20 mouse cellular contexts compared by ENCODE assay signal in genomic region chr11:118523496-118524145, GRCm38 (mm10). TPM values are rescaled to one million over a fixed set of nuclear protein-coding genes. Genes with fewer than 3 reads are reported as not detected.
DNase-seq lines count a peak whose midpoint lies in the region; ATAC-seq and TF ChIP-seq lines count a peak whose summit lies in the region.
"Had no signal": no experiment of that assay in that cellular context is flagged by ENCODE, and none has a peak within 500 bp of the region (broad histone marks: within the 10 kb centered on the region; RNA-seq: fewer than 3 reads in every experiment).

No protein-coding gene starts in this region.

- no peak for ATAC-seq in hindbrain, postnatal 0 days
- no peak for ATAC-seq in liver, postnatal 0 days

- TF ChIP-seq EP300 in liver, postnatal 0 days (IDR thresholded peaks at IDR 0.05; ENCODE audit: low read depth), result no peak

- no peak overlapping the region for H3K4me3 ChIP-seq in hindbrain, embryonic 10.5 days
- no peak overlapping the region for H3K4me3 ChIP-seq in hindbrain, postnatal 0 days (ENCODE audit: low read length)
- H3K4me3 ChIP-seq in liver, postnatal 0 days (ENCODE audit: low read depth, low read length), result no peak overlapping the region
- H3K4me3 ChIP-seq: forebrain, embryonic 12.5 days; heart, adult 2 months; limb, embryonic 13.5 days; liver, embryonic 13.5 days; lung, embryonic 15.5 days; midbrain, embryonic 12.5 days; myocyte had no signal

- H3K27ac ChIP-seq in hindbrain, embryonic 10.5 days, result 0 out of 2 replicates have a peak overlapping the region, but pooled peaks have one; percentile 13
- H3K27ac ChIP-seq in hindbrain, postnatal 0 days, result no peak overlapping the region
- no peak overlapping the region for H3K27ac ChIP-seq in liver, postnatal 0 days (ENCODE audit: low read depth)
- H3K27ac ChIP-seq: forebrain, embryonic 12.5 days; heart, adult 2 months; kidney, postnatal 0 days; limb, embryonic 13.5 days; liver, embryonic 13.5 days; lung, embryonic 15.5 days had no signal

- no peaks in the 10 kb centered on the region for H3K36me3 ChIP-seq in hindbrain, embryonic 10.5 days
- H3K36me3 ChIP-seq in hindbrain, postnatal 0 days (ENCODE audit: insufficient read depth, low read length), result no peaks in the 10 kb centered on the region
- H3K36me3 ChIP-seq in liver, postnatal 0 days (replicated peaks; ENCODE audit: insufficient read depth, low read length), result no peaks in the 10 kb centered on the region
- H3K36me3 ChIP-seq: forebrain, embryonic 12.5 days; limb, embryonic 13.5 days; liver, embryonic 13.5 days; lung, embryonic 15.5 days; midbrain, embryonic 12.5 days had no signal

- TF ChIP-seq CTCF in hindbrain, postnatal 0 days (IDR thresholded peaks at IDR 0.05; ENCODE audit: low read depth), result no peak
- TF ChIP-seq CTCF in liver, postnatal 0 days (IDR thresholded peaks at IDR 0.05; ENCODE audit: low read depth), result no peak

- no peak for DNase-seq in hindbrain, embryonic 10.5 days (ENCODE audit: low spot score)
- DNase-seq in hindbrain, postnatal 0 days (ENCODE audit: low spot score), result no peak
- DNase-seq in 3T3-L1 (ENCODE audit: low read depth, low spot score), result peak; percentile 53
- peak; percentile 77 for DNase-seq in brain, adult 2 months (ENCODE audit: low read depth, low spot score)
- peak; percentile 67 to 73 for DNase-seq in cerebellum, postnatal 14 days
- DNase-seq in c-Kit-positive CD71-positive TER-119-positive erythroid progenitor cells, embryonic 14.5 days (ENCODE audit: low spot score), result no peak
- no peak for DNase-seq in liver, postnatal 0 days
- DNase-seq: adrenal gland, adult 8-10 months; gastrocnemius, postnatal 14 days; heart, adult 2 months; heart, postnatal 36 days; kidney, adult 18-20 months; liver, embryonic 13.5 days; thymus, postnatal 36 days had no signal

- peaks cover 5% of the 10 kb centered on the region; the same call in 1 of the 2 replicates for H3K27me3 ChIP-seq in hindbrain, embryonic 10.5 days (ENCODE audit: insufficient read depth, poor library complexity, severe bottlenecking)
- no peaks in the 10 kb centered on the region for H3K27me3 ChIP-seq in hindbrain, postnatal 0 days (ENCODE audit: insufficient read depth, low read length)
- H3K27me3 ChIP-seq in liver, postnatal 0 days (ENCODE audit: insufficient read depth, low read length), result no peaks in the 10 kb centered on the region
- H3K27me3 ChIP-seq: lung, embryonic 15.5 days had no signal

- no peaks in the 10 kb centered on the region for H3K9me3 ChIP-seq in hindbrain, embryonic 10.5 days
- no peaks in the 10 kb centered on the region for H3K9me3 ChIP-seq in hindbrain, postnatal 0 days (ENCODE audit: low read length)
- no peaks in the 10 kb centered on the region for H3K9me3 ChIP-seq in liver, postnatal 0 days (ENCODE audit: low read length)
- H3K9me3 ChIP-seq: forebrain, embryonic 12.5 days; limb, embryonic 13.5 days; liver, embryonic 13.5 days; lung, embryonic 15.5 days; midbrain, embryonic 12.5 days had no signal

- H3K4me1 ChIP-seq in hindbrain, embryonic 10.5 days (replicated peaks), result peaks cover 29% of the 10 kb centered on the region; the same call in 1 of the 2 replicates
- H3K4me1 ChIP-seq in hindbrain, postnatal 0 days (ENCODE audit: insufficient read depth, low read length), result peaks cover 13% of the 10 kb centered on the region; the same call in 1 of the 2 replicates
- H3K4me1 ChIP-seq in liver, postnatal 0 days (ENCODE audit: insufficient read depth), result no peaks in the 10 kb centered on the region
- H3K4me1 ChIP-seq: limb, embryonic 13.5 days; liver, embryonic 13.5 days; lung, embryonic 15.5 days had no signal

- H3K4me2 ChIP-seq in hindbrain, postnatal 0 days (ENCODE audit: low read depth, low read length), result no peak overlapping the region
- H3K4me2 ChIP-seq in liver, postnatal 0 days (ENCODE audit: low read depth, low read length), result no peak overlapping the region
- H3K4me2 ChIP-seq: forebrain, embryonic 12.5 days; limb, embryonic 13.5 days; liver, embryonic 13.5 days; lung, embryonic 15.5 days; midbrain, embryonic 12.5 days had no signal

- H3K9ac ChIP-seq in hindbrain, postnatal 0 days (replicated peaks; ENCODE audit: low read length), result no peak overlapping the region
- H3K9ac ChIP-seq in liver, postnatal 0 days (replicated peaks), result no peak overlapping the region
- H3K9ac ChIP-seq: forebrain, embryonic 12.5 days; limb, embryonic 13.5 days; liver, embryonic 13.5 days; lung, embryonic 15.5 days; midbrain, embryonic 12.5 days had no signal

- 84% methylated on average over 4 of the region's 4 CpGs for WGBS in hindbrain, embryonic 10.5 days
- 69% methylated on average over 4 of the region's 4 CpGs for WGBS in hindbrain, postnatal 0 days
- WGBS in liver, postnatal 0 days (ENCODE audit: insufficient replicate concordance), result 68% methylated on average over 4 of the region's 4 CpGs

RNA-seq across cellular contexts. Expression of gene Engase, which starts 47.0 kb away (rescaled TPM):
- 8.7 and 8.9 TPM in 2 replicates for polyA plus RNA-seq in hindbrain, embryonic 10.5 days (2016; fragmentation: Nextera tagmentation; extraction: Ambion mirVana)
- total RNA-seq in hindbrain, postnatal 0 days (2014; rRNA removed), result 9.0 and 20.7 TPM in 2 replicates
- polyA plus RNA-seq in hindbrain, postnatal 0 days (2015; fragmentation: Nextera tagmentation; extraction: Ambion mirVana), result 6.5 and 7.0 TPM in 2 replicates
- polyA plus RNA-seq in liver, postnatal 0 days (2015; fragmentation: Nextera tagmentation; extraction: Ambion mirVana), result 4.9 and 5.6 TPM in 2 replicates

Comparison
In these comparisons a context has a peak if more than half of its experiments do, and no peak if none do; other contexts are left out.
1. DNase-seq: peak in 3T3-L1 (single experiment), brain, adult 2 months (single experiment) and cerebellum, postnatal 14 days (2 of 2); none in hindbrain, embryonic 10.5 days (single experiment), hindbrain, postnatal 0 days (single experiment), c-Kit-positive CD71-positive TER-119-positive erythroid progenitor cells, embryonic 14.5 days (single experiment) and liver, postnatal 0 days (single experiment).